Mouse (Mus musculus): ENCODE data around the gene Cct8. TPM values are rescaled to one million over a fixed set of nuclear protein-coding genes. Genes with fewer than 3 reads are reported as not detected.
"Not testable (repeated sequence)": the region's sequence is repeated elsewhere in the genome, so short reads cannot be mapped to it uniquely, and the experiment has no call there.

Cct8 gene
- total RNA-seq (2014; fragmentation: Nextera tagmentation) (385 and 389 TPM in 2 replicates), total RNA-seq (2017) (923 and 1,111 TPM in 2 replicates)

GRCm38 (mm10) chr16:87495716-87496447, at the start of gene Cct8:
TSS of gene Cct8 (minus strand) at chr16:87495873.
- ATAC-seq (replicated peaks; ENCODE audit: low FRiP score, low TSS enrichment, poor library complexity, severe bottlenecking) = peak; percentile 93

DNA sequence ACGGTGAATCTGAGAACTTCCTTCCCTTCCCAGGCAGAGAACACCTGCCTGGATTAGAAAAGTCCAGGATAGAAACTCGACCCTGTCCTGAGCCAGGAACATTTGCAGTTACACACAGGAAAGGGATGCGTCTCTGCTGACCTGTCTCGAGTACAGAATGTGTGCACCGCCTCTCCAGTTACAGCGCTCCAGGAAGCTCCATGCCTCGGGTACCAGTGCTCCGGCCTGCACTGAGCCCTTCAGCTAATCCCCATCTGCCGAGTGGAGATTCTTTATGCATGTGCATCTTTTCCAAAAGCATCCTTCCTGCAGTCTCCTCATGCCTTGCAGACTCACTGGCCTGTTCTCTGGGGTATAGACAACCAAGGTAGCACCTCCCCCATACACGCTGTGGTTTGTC, 33.1 kb upstream of the Cct8 start:
- no peak for ATAC-seq (replicated peaks; ENCODE audit: low FRiP score, low TSS enrichment, poor library complexity, severe bottlenecking)

DNA sequence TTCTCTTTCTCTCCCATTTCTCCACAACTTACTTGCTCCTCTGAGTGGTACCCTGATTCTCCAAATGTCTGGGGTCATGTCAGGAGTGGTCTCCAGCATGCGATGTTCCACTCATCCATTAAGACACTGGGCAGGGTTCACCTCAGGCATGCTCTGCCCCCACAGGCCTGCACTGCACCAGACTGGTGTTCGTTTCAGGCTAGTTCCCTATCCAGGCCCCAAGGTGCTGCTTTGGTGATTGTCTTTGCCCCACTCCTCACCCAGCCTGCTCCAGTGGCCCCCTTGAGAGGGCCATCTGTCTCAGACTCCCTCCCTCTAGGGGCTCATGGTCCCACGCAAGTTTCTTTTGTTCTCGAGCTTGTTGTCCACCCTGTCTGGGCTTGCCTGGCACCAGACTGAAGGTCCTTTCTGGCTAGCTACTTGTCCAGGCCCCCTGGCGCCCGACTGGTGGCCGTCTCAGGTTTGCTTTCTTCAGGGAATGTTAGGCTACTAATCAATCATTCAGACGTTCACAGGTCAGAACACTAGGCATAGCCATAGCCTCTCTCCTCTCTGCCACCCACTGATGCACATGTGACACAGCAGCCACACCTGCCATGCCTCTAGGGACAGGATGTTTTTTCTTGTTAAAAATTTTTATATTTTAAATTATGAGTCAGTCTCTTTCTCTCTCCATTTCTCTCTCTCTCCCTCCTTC, 32.0 kb upstream of the Cct8 start:
- ATAC-seq (replicated peaks; ENCODE audit: low FRiP score, low TSS enrichment, poor library complexity, severe bottlenecking) = no peak

DNA sequence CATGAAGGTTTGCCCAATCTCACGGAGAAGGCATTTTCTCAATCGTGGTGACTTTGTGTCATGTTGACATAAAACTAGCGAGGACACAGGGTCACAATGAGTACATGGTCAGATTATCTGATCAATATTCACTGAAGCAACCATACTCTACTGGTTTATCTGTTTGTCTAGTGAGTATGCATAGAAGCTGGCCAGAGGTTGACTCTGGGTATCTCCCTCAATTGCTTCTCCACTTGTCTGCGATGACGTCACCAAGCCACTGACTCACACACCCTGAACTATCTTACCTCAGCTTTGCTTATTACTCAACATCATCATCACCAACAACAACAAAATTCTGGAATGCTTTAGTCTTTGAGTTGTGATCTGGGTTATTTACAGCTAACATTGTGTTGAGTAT, 28.6 kb upstream of the Cct8 start:
- ATAC-seq (replicated peaks; ENCODE audit: low FRiP score, low TSS enrichment, poor library complexity, severe bottlenecking) = no peak

- no peak for ATAC-seq (replicated peaks; ENCODE audit: low FRiP score, low TSS enrichment, poor library complexity, severe bottlenecking)
Observed at GRCm38 (mm10) chr16:87512331-87512730, 16.7 kb upstream of the Cct8 start.

DNA sequence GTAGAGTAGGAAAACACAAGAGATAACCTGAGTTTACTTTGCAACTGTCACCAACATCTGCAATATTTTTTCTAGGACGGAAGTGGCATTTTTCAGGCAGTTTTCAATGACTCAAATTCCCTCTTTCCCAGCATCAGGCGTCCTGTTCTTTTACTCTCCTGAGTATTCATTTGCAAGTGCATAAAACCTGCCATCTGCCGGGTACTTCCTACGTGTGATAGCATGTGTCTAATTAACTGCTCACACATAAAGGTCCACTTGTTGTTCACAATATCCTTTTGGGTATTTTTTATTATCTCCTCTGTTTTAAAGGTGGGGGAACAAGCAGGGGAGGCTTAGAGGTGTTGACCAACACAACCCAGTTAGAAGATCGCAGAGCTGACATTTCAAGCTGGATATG, 16.0 kb upstream of the Cct8 start:
- ATAC-seq (replicated peaks; ENCODE audit: low FRiP score, low TSS enrichment, poor library complexity, severe bottlenecking) = no peak

DNA sequence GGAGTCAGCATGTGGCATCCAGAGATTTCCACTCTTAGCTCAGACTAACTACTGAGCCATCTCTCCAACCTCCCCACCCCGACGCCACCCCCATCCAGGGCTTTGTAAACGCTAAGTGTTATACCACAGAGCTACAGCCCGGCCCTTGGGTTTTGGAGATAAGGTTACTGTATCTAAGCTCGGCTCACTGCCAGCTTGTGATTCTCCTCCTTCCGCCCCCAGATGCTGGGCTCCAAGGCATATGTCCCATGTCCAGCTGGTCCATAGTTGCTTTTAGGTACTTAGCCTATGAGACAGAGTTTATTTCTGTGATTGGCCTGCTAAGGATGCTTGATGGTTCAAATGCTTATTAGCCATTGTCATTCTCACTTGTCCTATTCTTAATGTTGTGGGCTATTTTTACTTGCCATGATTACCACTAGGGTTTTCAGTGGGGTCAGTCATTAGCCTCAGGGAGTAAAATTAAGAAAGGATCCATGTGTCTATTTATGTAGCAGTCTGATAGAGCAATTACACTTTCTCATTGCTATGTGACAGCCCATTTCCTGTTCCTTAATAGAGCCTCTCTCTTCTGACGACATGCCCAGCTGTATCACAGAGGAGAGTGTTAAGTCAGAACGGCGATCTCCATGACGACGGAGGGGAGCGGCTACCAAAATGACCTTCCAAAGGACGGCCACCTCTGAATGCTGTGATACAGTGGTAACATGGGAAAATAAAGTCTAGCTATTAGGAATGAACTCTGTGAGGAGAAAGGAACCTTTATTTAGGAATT, 5.8 kb upstream of the Cct8 start:
- peak; percentile 96 for ATAC-seq (replicated peaks; ENCODE audit: low FRiP score, low TSS enrichment, poor library complexity, severe bottlenecking)

- no peak for ATAC-seq (replicated peaks; ENCODE audit: low FRiP score, low TSS enrichment, poor library complexity, severe bottlenecking)
Observed at GRCm38 (mm10) chr16:87499556-87499955, 3.9 kb upstream of the Cct8 start.

DNA sequence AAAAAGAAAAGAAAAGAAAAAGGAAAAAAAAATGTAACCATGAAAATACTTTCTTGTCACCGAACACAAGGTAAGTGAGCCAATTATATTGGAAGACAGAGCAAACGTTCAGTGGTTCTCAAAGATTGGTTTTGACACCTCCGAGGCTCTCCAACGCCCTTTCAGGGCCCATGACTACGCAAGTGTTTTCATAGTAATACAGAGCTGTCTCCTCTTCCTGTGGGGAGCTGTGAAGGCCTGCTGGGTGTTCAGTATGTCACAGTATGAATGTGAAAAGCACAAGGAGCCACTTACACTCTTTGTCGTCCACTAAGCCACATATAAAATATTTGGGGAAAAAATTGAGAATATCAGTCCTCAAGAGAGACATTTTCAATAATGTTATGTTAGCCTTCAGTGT, 1.5 kb upstream of the Cct8 start:
- ATAC-seq (replicated peaks; ENCODE audit: low FRiP score, low TSS enrichment, poor library complexity, severe bottlenecking) = no peak

GRCm38 (mm10) chr16:87496728-87497127, 1.1 kb upstream of the Cct8 start:
- no peak for ATAC-seq (replicated peaks; ENCODE audit: low FRiP score, low TSS enrichment, poor library complexity, severe bottlenecking)

- ATAC-seq (replicated peaks; ENCODE audit: low FRiP score, low TSS enrichment, poor library complexity, severe bottlenecking) = peak; percentile 36
Observed at GRCm38 (mm10) chr16:87494955-87495655, 568 bp downstream of the Cct8 start.

- not testable (repeated sequence) for ATAC-seq (replicated peaks; ENCODE audit: low FRiP score, low TSS enrichment, poor library complexity, severe bottlenecking)
Observed at GRCm38 (mm10) chr16:87492191-87492792, 3.4 kb downstream of the Cct8 start.

DNA sequence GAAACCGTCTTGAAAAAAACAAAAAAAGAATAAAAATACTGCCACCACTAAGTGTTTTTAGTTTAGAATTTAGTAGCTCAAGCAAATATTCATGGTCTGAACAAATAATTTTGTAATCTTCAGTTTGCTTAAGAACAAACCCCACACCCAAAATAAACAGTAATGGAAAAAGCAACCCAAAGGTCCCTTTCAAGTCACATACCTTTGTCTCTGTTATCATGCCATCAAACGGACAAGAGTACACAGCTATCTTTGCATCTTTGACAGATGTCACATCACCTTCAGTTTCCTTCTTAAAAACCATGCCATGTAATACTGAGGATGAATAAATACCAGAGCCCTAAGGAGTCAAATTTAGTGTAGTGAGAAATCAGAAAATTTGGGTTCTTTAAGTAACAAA, 7.1 kb downstream of the Cct8 start:
- ATAC-seq (replicated peaks; ENCODE audit: low FRiP score, low TSS enrichment, poor library complexity, severe bottlenecking) = no peak

DNA sequence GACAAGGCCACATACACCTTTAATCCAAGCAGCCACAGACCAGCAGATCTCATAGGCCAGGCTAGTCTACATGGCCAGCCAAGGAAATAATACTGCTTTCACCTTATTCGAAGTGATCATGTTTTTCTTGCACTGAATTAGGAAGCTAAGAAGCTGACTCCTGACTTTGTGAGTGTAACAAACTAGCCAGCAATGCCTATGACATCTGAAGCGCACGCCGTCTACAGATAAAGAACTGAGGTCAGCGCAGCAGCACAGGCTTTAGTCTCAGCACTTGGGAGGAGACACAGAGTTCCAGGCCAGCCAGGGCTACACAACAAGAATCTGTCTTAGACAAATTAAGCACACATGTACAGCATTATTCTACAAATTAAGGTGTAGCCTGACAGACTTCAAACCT, 8.9 kb downstream of the Cct8 start:
- ATAC-seq (replicated peaks; ENCODE audit: low FRiP score, low TSS enrichment, poor library complexity, severe bottlenecking) = no peak

GRCm38 (mm10) chr16:87484367-87484766, 11.3 kb downstream of the Cct8 start:
- ATAC-seq (replicated peaks; ENCODE audit: low FRiP score, low TSS enrichment, poor library complexity, severe bottlenecking) = no peak

DNA sequence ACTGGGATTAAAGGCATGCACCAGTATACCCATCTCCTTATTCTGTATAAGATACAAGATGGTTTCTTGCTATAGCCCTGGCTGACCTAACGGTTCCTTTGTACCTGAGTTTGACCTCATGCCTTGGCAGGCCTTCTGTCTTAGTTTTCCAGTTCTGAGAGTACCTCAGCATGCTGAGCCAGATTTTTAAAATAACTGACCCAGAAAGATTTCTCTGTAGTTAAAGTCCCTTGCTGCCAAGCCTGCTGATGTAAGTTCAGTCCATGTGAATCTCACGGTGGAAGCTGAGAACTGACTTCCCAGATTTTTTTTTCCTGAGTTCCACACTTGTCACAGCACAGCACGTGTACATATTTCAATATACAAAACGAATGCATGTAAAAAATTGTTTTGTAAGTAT, 25.1 kb downstream of the Cct8 start:
- ATAC-seq (replicated peaks; ENCODE audit: low FRiP score, low TSS enrichment, poor library complexity, severe bottlenecking) = no peak

- ATAC-seq (replicated peaks; ENCODE audit: low FRiP score, low TSS enrichment, poor library complexity, severe bottlenecking) = no peak
Observed at GRCm38 (mm10) chr16:87458752-87459151, 36.9 kb downstream of the Cct8 start.

- ATAC-seq (replicated peaks; ENCODE audit: low FRiP score, low TSS enrichment, poor library complexity, severe bottlenecking) = peak; percentile 59
Observed at GRCm38 (mm10) chr16:87455180-87455611, 40.5 kb downstream of the Cct8 start.

DNA sequence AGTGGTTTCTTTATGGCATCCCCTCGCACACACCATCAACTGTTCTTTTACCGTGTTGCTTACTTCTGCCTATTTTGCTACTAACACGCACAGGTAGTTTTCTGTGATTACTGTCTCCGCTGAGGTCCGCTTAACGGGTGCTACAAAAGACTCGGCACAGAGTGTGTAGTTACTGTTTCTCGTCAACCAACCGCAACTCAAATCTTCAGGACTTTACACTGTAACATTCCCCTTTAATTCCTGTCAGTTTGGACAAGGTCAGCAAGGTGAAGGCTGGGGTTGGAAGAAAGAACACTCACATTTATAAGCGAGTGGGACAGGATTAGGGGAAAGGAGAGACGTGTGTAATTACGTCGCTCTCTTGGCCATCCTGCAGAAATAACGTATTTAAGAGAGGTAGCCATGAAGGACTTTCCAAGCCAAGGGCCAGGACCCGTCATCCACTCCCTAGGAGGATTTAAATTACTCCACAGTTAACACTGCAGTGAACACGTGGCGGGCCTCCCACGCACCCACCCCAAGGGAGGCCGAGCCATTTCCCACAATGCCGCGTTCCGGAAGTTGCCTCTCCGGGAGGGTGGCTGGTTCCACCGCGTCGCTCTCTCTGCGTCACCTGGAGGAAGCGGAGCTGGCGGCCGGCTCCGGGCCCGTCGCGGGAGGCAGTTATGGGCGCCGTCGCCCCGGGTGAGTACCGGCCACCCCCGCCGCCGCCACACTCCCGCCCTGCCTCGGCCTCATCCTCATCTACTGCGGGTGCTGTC, 41.1 kb downstream of the Cct8 start, which contains the start of gene Usp16:
Gene Usp16 (plus strand): TSS at position 285 of the 761 bp plus-strand sequence.
- ATAC-seq (replicated peaks; ENCODE audit: low FRiP score, low TSS enrichment, poor library complexity, severe bottlenecking) = peak; percentile 96
